Mouse (Mus musculus) thymus, adult 2 months (tissue): ENCODE data around the gene Acss2.

Experiments used
- CTCF ChIP-seq: fragments of 200-500 bp; IDR thresholded peaks from 2 replicates; pipeline ENCODE4 v1.5.1; 2012; ENCODE audit warnings: mild to moderate bottlenecking, control low read depth, low read length, moderate library complexity, borderline replicate concordance; ENCODE audit not compliant: control insufficient read depth, poor library complexity, insufficient read depth; ENCODE audit errors: extremely low read depth
- POLR2A ChIP-seq: fragments of 200-500 bp; IDR thresholded peaks from 2 replicates; pipeline ENCODE4 v1.6.1; 2012; ENCODE audit warnings: mild to moderate bottlenecking, low read length, control low read depth, moderate library complexity; ENCODE audit not compliant: control insufficient read depth, poor library complexity, insufficient read depth; ENCODE audit errors: extremely low read depth

- TF ChIP-seq CTCF (no peak), POLR2A (no peak)
These were observed 26.8 kb upstream of the Acss2 start for GRCm38 (mm10) chr2:155490998-155491397.
